Mouse (Mus musculus): ENCODE measurements around the gene Fut4. TPM values are rescaled to one million over a fixed set of nuclear protein-coding genes. Genes with fewer than 3 reads are reported as not detected.

Fut4 gene
- under 1 TPM; 0.53 to 0.77 TPM for total RNA-seq (2021)
- long read RNA-seq, experiment 1, full-length matches to known transcripts = 3 of 3 reads
- long read RNA-seq, experiment 1, partial matches to known transcripts = 0 of 3 reads
- long read RNA-seq, experiment 1, other reads (novel, unspliced or antisense) = 0 of 3 reads
- long read RNA-seq, experiment 2, full-length matches to known transcripts = 1 of 1 reads
- long read RNA-seq, experiment 2, partial matches to known transcripts = 0 of 1 reads
- long read RNA-seq, experiment 2, other reads (novel, unspliced or antisense) = 0 of 1 reads

GRCm38 (mm10) chr9:14752001-14752522 is at the start of gene Fut4:
Gene Fut4 (minus strand): TSS chr9:14752393.
- DNase-seq (ENCODE audit: low spot score in 2 of 2) = peak; percentile 57 to 63

GRCm38 (mm10) chr9:14787356-14787755 is 35.2 kb upstream of the Fut4 start:
- no peak for DNase-seq (ENCODE audit: low spot score in 2 of 2)

- DNase-seq (ENCODE audit: low spot score in 2 of 2) = peak; percentile 81 to 87
Observed at GRCm38 (mm10) chr9:14784039-14785002, 32.1 kb upstream of the Fut4 start, which contains the start of the genes Mre11a and Ankrd49. Gene Mre11a (plus strand): TSS chr9:14784654. Gene Ankrd49 (minus strand): TSS chr9:14784856.

- DNase-seq (ENCODE audit: low spot score in 2 of 2) = no peak
Observed at GRCm38 (mm10) chr9:14778341-14778740, 26.1 kb upstream of the Fut4 start.

- no peak for DNase-seq (ENCODE audit: low spot score in 2 of 2)
Observed at GRCm38 (mm10) chr9:14773813-14774212, 21.6 kb upstream of the Fut4 start.

GRCm38 (mm10) chr9:14772074-14772473 is 19.9 kb upstream of the Fut4 start:
- no peak for DNase-seq (ENCODE audit: low spot score in 2 of 2)

GRCm38 (mm10) chr9:14770803-14771471 is 18.7 kb upstream of the Fut4 start, which contains the start of gene 1700012B09Rik:
Gene 1700012B09Rik (minus strand): TSS chr9:14771030.
- no peak for DNase-seq (ENCODE audit: low spot score in 2 of 2)

GRCm38 (mm10) chr9:14769811-14770210 is 17.6 kb upstream of the Fut4 start:
- DNase-seq (ENCODE audit: low spot score in 2 of 2) = no peak

GRCm38 (mm10) chr9:14764765-14765164 is 12.6 kb upstream of the Fut4 start:
- DNase-seq (ENCODE audit: low spot score in 2 of 2) = peak; percentile 48 to 56

- no peak for DNase-seq (ENCODE audit: low spot score in 2 of 2)
Observed at GRCm38 (mm10) chr9:14759261-14759660, 7.1 kb upstream of the Fut4 start.

GRCm38 (mm10) chr9:14758590-14758989 is 6.4 kb upstream of the Fut4 start:
- no peak for DNase-seq (ENCODE audit: low spot score in 2 of 2)

GRCm38 (mm10) chr9:14754469-14754868 is 2.3 kb upstream of the Fut4 start:
- DNase-seq (ENCODE audit: low spot score in 2 of 2) = no peak

- no peak for DNase-seq (ENCODE audit: low spot score in 2 of 2)
Observed at GRCm38 (mm10) chr9:14753947-14754346, 1.8 kb upstream of the Fut4 start.

- DNase-seq (ENCODE audit: low spot score in 2 of 2) = peak; percentile 23 to 38
Observed at GRCm38 (mm10) chr9:14751503-14752000, 641 bp downstream of the Fut4 start.

GRCm38 (mm10) chr9:14750901-14751502 is 1.2 kb downstream of the Fut4 start:
- DNase-seq (ENCODE audit: low spot score in 2 of 2) = peak in 1 of 2 experiments; percentile 26

- DNase-seq (ENCODE audit: low spot score in 2 of 2) = no peak
Observed at GRCm38 (mm10) chr9:14740151-14740924, 11.9 kb downstream of the Fut4 start, which contains the start of gene Piwil4. Gene Piwil4 (minus strand): TSS chr9:14740733.

- DNase-seq (ENCODE audit: low spot score in 2 of 2) = no peak
Observed at GRCm38 (mm10) chr9:14739498-14740150, 12.6 kb downstream of the Fut4 start.

GRCm38 (mm10) chr9:14730941-14731541 is 21.2 kb downstream of the Fut4 start:
- no peak for DNase-seq (ENCODE audit: low spot score in 2 of 2)

- DNase-seq (ENCODE audit: low spot score in 2 of 2) = no peak
Observed at GRCm38 (mm10) chr9:14728365-14728764, 23.8 kb downstream of the Fut4 start.
